Mouse (Mus musculus): ENCODE data around the gene Prn.

The Prn gene

GRCm38 (mm10) chr2:131993563-131994088 is 83.9 kb downstream of the Prn start:
- DNase-seq (ENCODE audit: low spot score in 2 of 2) = no peak

- DNase-seq (ENCODE audit: low spot score in 2 of 2) = no peak
These were observed 85.2 kb downstream of the Prn start for GRCm38 (mm10) chr2:131994971-131995370.

GRCm38 (mm10) chr2:131995742-131996141 is 86.0 kb downstream of the Prn start:
- DNase-seq (ENCODE audit: low spot score in 2 of 2) = peak; percentile 50 to 60

GRCm38 (mm10) chr2:131996369-131996768 is 86.6 kb downstream of the Prn start:
- peak in 1 of 2 experiments; percentile 26 for DNase-seq (ENCODE audit: low spot score in 2 of 2)

GRCm38 (mm10) chr2:131997356-131997755 is 87.6 kb downstream of the Prn start:
- no peak for DNase-seq (ENCODE audit: low spot score in 2 of 2)

- DNase-seq (ENCODE audit: low spot score in 2 of 2) = no peak
These were observed 92.1 kb downstream of the Prn start for GRCm38 (mm10) chr2:132001696-132002334.

GRCm38 (mm10) chr2:132003916-132004315 is 94.2 kb downstream of the Prn start:
- no peak for DNase-seq (ENCODE audit: low spot score in 2 of 2)

GRCm38 (mm10) chr2:132004495-132005136 is 94.9 kb downstream of the Prn start:
- no peak for DNase-seq (ENCODE audit: low spot score in 2 of 2)

- DNase-seq (ENCODE audit: low spot score in 2 of 2) = no peak
These were observed 95.7 kb downstream of the Prn start for GRCm38 (mm10) chr2:132005445-132005844.

Measured in right cerebral cortex, adult 2 months (tissue).